Mouse (Mus musculus): ENCODE measurements at regions not wholly inside any gene's neighbourhood (a gene's known extent, or its start where the extent isn't known, plus 50 kb on each side); places are given as distances from the start of the nearest gene placed in this dataset.

- TF ChIP-seq EP300 (IDR thresholded peaks at IDR 0.05; ENCODE audit: low read depth) = no peak
- TF ChIP-seq CTCF (IDR thresholded peaks at IDR 0.05; ENCODE audit: low read depth) = no peak
- 65% methylated on average over 8 of the region's 8 CpGs for WGBS (ENCODE audit: insufficient replicate concordance)
- H3K27me3 ChIP-seq (ENCODE audit: control insufficient read depth, insufficient read depth, low read length) = no peaks in the 10 kb centered on the region
Observed at GRCm38 (mm10) chr1:32872920-32873319, 325.8 kb upstream of the Gm5415 start.

GRCm38 (mm10) chr1:32866111-32866510, 319.0 kb upstream of the Gm5415 start:
- no peak for DNase-seq (ENCODE audit: low read depth in 3 of 3, low spot score in 3 of 3)
- TF ChIP-seq EP300 (IDR thresholded peaks at IDR 0.05; ENCODE audit: low read depth) (no peak), CTCF (IDR thresholded peaks at IDR 0.05; ENCODE audit: low read depth) (no peak)
- H3K4me3 ChIP-seq (ENCODE audit: insufficient read depth in 1 of 2, low read depth in 2 of 2, low read length in 2 of 2) = no peak overlapping the region

More at GRCm38 (mm10) chr1:32872920-32873319, 325.8 kb upstream of the Gm5415 start:
- Histone ChIP-seq H3K36me3 (replicated peaks; ENCODE audit: control insufficient read depth, insufficient read depth, low read depth) (no peaks in the 10 kb centered on the region), H3K27ac (no peak overlapping the region), H3K4me1 (replicated peaks; ENCODE audit: control insufficient read depth in 2 of 2, insufficient read depth in 2 of 2, low read length in 1 of 2) (no peaks in the 10 kb centered on the region), H3K4me2 (ENCODE audit: low read depth) (no peak overlapping the region), H3K9ac (replicated peaks) (no peak overlapping the region), H3K4me3 (ENCODE audit: insufficient read depth in 1 of 2, low read depth in 2 of 2, low read length in 2 of 2) (no peak overlapping the region), H3K9me3 (ENCODE audit: control insufficient read depth, low read length) (no peaks in the 10 kb centered on the region)
- no peak for ATAC-seq (ENCODE audit: insufficient read depth)
- DNase-seq (ENCODE audit: low read depth in 3 of 3, low spot score in 3 of 3) = no peak

DNA sequence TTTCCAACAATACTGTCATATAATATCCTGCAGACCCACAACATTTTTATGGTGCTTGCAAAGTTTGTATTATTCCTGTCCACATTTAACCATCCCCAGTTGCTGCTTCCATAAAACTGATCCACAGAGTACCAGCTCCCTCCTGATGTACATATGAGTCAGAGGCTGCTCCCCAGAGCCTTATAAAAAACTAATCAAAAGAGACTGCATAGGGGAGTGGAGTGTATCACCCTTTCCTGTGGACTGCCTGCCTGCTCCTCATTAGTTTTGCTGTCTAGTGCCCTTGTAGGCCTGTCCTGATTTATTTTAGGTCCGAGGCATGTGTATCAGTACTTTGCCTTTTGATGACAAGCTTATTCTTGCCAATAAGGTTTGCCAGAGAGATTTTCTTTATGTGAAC, 310.9 kb upstream of the Gm5415 start:
- DNase-seq (ENCODE audit: low read depth in 3 of 3, low spot score in 3 of 3) = no peak
- Histone ChIP-seq H3K27ac (no peak overlapping the region), H3K9ac (replicated peaks) (no peak overlapping the region), H3K36me3 (replicated peaks; ENCODE audit: control insufficient read depth, insufficient read depth, low read depth) (no peaks in the 10 kb centered on the region), H3K4me2 (ENCODE audit: low read depth) (no peak overlapping the region), H3K27me3 (ENCODE audit: control insufficient read depth, insufficient read depth, low read length) (no peaks in the 10 kb centered on the region), H3K4me3 (ENCODE audit: insufficient read depth in 1 of 2, low read depth in 2 of 2, low read length in 2 of 2) (no peak overlapping the region), H3K4me1 (replicated peaks; ENCODE audit: control insufficient read depth in 2 of 2, insufficient read depth in 2 of 2, low read length in 1 of 2) (no peaks in the 10 kb centered on the region), H3K9me3 (ENCODE audit: control insufficient read depth, low read length) (no peaks in the 10 kb centered on the region)
- WGBS (ENCODE audit: insufficient replicate concordance) = 55% methylated on average over 1 of the region's 1 CpGs
- TF ChIP-seq CTCF (IDR thresholded peaks at IDR 0.05; ENCODE audit: low read depth) (no peak), EP300 (IDR thresholded peaks at IDR 0.05; ENCODE audit: low read depth) (no peak)
- no peak for ATAC-seq (ENCODE audit: insufficient read depth)

More at GRCm38 (mm10) chr1:32866111-32866510, 319.0 kb upstream of the Gm5415 start:
- no peak for ATAC-seq (ENCODE audit: insufficient read depth)
- Histone ChIP-seq H3K4me1 (replicated peaks; ENCODE audit: control insufficient read depth in 2 of 2, insufficient read depth in 2 of 2, low read length in 1 of 2) (no peaks in the 10 kb centered on the region), H3K9me3 (ENCODE audit: control insufficient read depth, low read length) (no peaks in the 10 kb centered on the region), H3K9ac (replicated peaks) (no peak overlapping the region), H3K36me3 (replicated peaks; ENCODE audit: control insufficient read depth, insufficient read depth, low read depth) (no peaks in the 10 kb centered on the region), H3K4me2 (ENCODE audit: low read depth) (no peak overlapping the region), H3K27me3 (ENCODE audit: control insufficient read depth, insufficient read depth, low read length) (no peaks in the 10 kb centered on the region), H3K27ac (no peak overlapping the region)
- WGBS (ENCODE audit: insufficient replicate concordance) = 61% methylated on average over 1 of the region's 1 CpGs
